Mouse (Mus musculus) testis, postnatal 14 days (tissue): Measurements from ENCODE around the gene Fam168a.
A peak's percentile ranks its signal among the peaks of the same experiment; 100 is the strongest.
"Not testable (repeated sequence)": the region's sequence is repeated elsewhere in the genome, so short reads cannot be mapped to it uniquely, and the experiment has no call there.

Source experiments
- DNase-seq: peaks from one replicate; pipeline ENCODE4 v3.0.0; 2021; ENCODE audit warnings: low spot score

The Fam168a gene

GRCm38 (mm10) chr7:100842175-100842574 is 135.7 kb downstream of the Fam168a start:
- DNase-seq = no peak

- DNase-seq = no peak
Measured at GRCm38 (mm10) chr7:100843866-100844265, 137.4 kb downstream of the Fam168a start.

- no peak for DNase-seq
Measured at GRCm38 (mm10) chr7:100844385-100845025, 138.1 kb downstream of the Fam168a start.

- no peak for DNase-seq
Measured at GRCm38 (mm10) chr7:100845026-100845400, 138.6 kb downstream of the Fam168a start.

- DNase-seq = no peak
Measured at GRCm38 (mm10) chr7:100845412-100845811, 139.0 kb downstream of the Fam168a start.

- DNase-seq = not testable (repeated sequence)
Measured at GRCm38 (mm10) chr7:100846033-100846432, 139.6 kb downstream of the Fam168a start.

GRCm38 (mm10) chr7:100847131-100847530 is 140.7 kb downstream of the Fam168a start:
- no peak for DNase-seq

- DNase-seq = no peak
Measured at GRCm38 (mm10) chr7:100848744-100849143, 142.3 kb downstream of the Fam168a start.

GRCm38 (mm10) chr7:100849508-100849907 is 143.1 kb downstream of the Fam168a start:
- no peak for DNase-seq

GRCm38 (mm10) chr7:100851481-100852356 is 145.3 kb downstream of the Fam168a start:
- DNase-seq = no peak

- DNase-seq = no peak
Measured at GRCm38 (mm10) chr7:100853396-100853795, 147.0 kb downstream of the Fam168a start.

- no peak for DNase-seq
Measured at GRCm38 (mm10) chr7:100854137-100854814, 147.8 kb downstream of the Fam168a start.

GRCm38 (mm10) chr7:100854861-100855260 is 148.4 kb downstream of the Fam168a start:
- no peak for DNase-seq

- no peak for DNase-seq
Measured at GRCm38 (mm10) chr7:100855300-100855699, 148.9 kb downstream of the Fam168a start.

- no peak for DNase-seq
Measured at GRCm38 (mm10) chr7:100855795-100856573, 149.5 kb downstream of the Fam168a start.

GRCm38 (mm10) chr7:100860450-100860849 is 154.0 kb downstream of the Fam168a start:
- DNase-seq = no peak

GRCm38 (mm10) chr7:100861209-100861608 is 154.8 kb downstream of the Fam168a start:
- no peak for DNase-seq

- DNase-seq = no peak
Measured at GRCm38 (mm10) chr7:100862353-100862752, 155.9 kb downstream of the Fam168a start.

GRCm38 (mm10) chr7:100862828-100863638 is 156.6 kb downstream of the Fam168a start, which contains the start of gene Relt:
Gene Relt, minus strand, starts transcription at chr7:100863446.
- DNase-seq = peak; percentile 95

- DNase-seq = no peak
Measured at GRCm38 (mm10) chr7:100866675-100867074, 160.2 kb downstream of the Fam168a start.

- no peak for DNase-seq
Measured at GRCm38 (mm10) chr7:100867561-100867960, 161.1 kb downstream of the Fam168a start.
